Mouse (Mus musculus) stomach, postnatal 0 days (tissue): Measurements from ENCODE around the gene Slc35f5. TPM values are rescaled to one million over a fixed set of nuclear protein-coding genes. Genes with fewer than 3 reads are reported as not detected.

Experiments
- ATAC-seq: fragments of 200-750 bp; cut with Nextera tagmentation; 2 replicates; pipeline ENCODE4 v1.8.0; 2017; ENCODE audit not compliant: low FRiP score, low TSS enrichment
- DNase-seq: peaks from one replicate; pipeline ENCODE4 v3.0.0-alpha.2; 2016; ENCODE audit warnings: low spot score
- H3K27ac ChIP-seq: fragments of 300-500 bp; sonication (generic); replicated peaks from 2 replicates; pipeline ENCODE4 v1.5.1; 2014; ENCODE audit warnings: mild to moderate bottlenecking, control low read depth
- H3K27me3 ChIP-seq: fragments of 300-500 bp; sonication (generic); 2 replicates; pipeline ENCODE4 v1.6.1; 2014; ENCODE audit warnings: low read length; ENCODE audit not compliant: control insufficient read depth, insufficient read depth
- H3K36me3 ChIP-seq: fragments of 300-500 bp; sonication (generic); 2 replicates; pipeline ENCODE4 v1.6.1; 2014; ENCODE audit warnings: low read length, mixed read lengths; ENCODE audit not compliant: control insufficient read depth, insufficient read depth
- H3K4me1 ChIP-seq: fragments of 300-500 bp; sonication (generic); replicated peaks from 2 replicates; pipeline ENCODE4 v1.6.1; 2014; ENCODE audit warnings: antibody characterized with exemption; ENCODE audit not compliant: control insufficient read depth, insufficient read depth
- H3K4me2 ChIP-seq: fragments of 300-500 bp; sonication (generic); replicated peaks from 2 replicates; pipeline ENCODE4 v1.6.1; 2014; ENCODE audit warnings: low read depth, mild to moderate bottlenecking, control low read depth, moderate library complexity
- H3K4me3 ChIP-seq: fragments of 300-500 bp; sonication (generic); 2 replicates; pipeline ENCODE4 v1.5.1; 2014; ENCODE audit warnings: low read depth, low read length, control low read depth
- H3K9ac ChIP-seq: fragments of 300-500 bp; sonication (generic); 2 replicates; pipeline ENCODE4 v1.6.1; 2014; ENCODE audit warnings: mild to moderate bottlenecking, low read length, control low read depth, mixed read lengths
- H3K9me3 ChIP-seq: fragments of 300-500 bp; sonication (generic); 2 replicates; pipeline ENCODE4 v1.6.1; 2016; ENCODE audit warnings: low read length; ENCODE audit not compliant: control insufficient read depth
- CTCF ChIP-seq: IDR thresholded peaks from 2 replicates; pipeline ENCODE4 v1.5.1; 2016; ENCODE audit warnings: antibody characterized with exemption, low read depth, mild to moderate bottlenecking, moderate library complexity
- EP300 ChIP-seq: optimal IDR thresholded peaks from 2 replicates; pipeline ENCODE3; 2016; ENCODE audit warnings: antibody characterized with exemption
- WGBS: fragments of 180-500 bp; shearing (Covaris S2); extraction: QIAGEN DNeasy Blood & Tissue Kit; methylation state at CpG from one replicate; pipeline ENCODE4 v1.1.7; 2014; 5-methylcytosine and 5-hydroxymethylcytosine counted together
- polyA plus RNA-seq: library from polyadenylated mRNA; unstranded; fragments of >200 nt; fragmentation: Nextera tagmentation; extraction: Ambion mirVana; gene quantifications from 2 replicates; pipeline ENCODE4 v1.2.1, GENCODE M21; 2015

Slc35f5 gene
- polyA plus RNA-seq, 1 experiment from 2014 or later, result 66.4 TPM

GRCm38 (mm10) chr1:125561206-125561605 is 811 bp downstream of the Slc35f5 start:
- peak overlapping the region; percentile 98 for H3K27ac ChIP-seq
- WGBS, result under 1% methylated on average over 29 of the region's 29 CpGs
- H3K9ac ChIP-seq, result peak overlapping the region; percentile 100
- ATAC-seq (peak; percentile 16), DNase-seq (no peak)
- H3K27me3 ChIP-seq, result no peaks in the 10 kb centered on the region
- H3K4me1 ChIP-seq, result no peaks in the 10 kb centered on the region
- no peaks in the 10 kb centered on the region for H3K9me3 ChIP-seq
- no peak for TF ChIP-seq EP300
- no peak for TF ChIP-seq CTCF
- peak overlapping the region; percentile 64 for H3K4me2 ChIP-seq
- H3K4me3 ChIP-seq, result peak overlapping the region; percentile 72
- H3K36me3 ChIP-seq, result no peaks in the 10 kb centered on the region

- Histone ChIP-seq H3K27me3 (no peaks in the 10 kb centered on the region), H3K36me3 (no peaks in the 10 kb centered on the region), H3K4me2 (peak overlapping the region; percentile 64), H3K9ac (peak overlapping the region; percentile 100), H3K9me3 (no peaks in the 10 kb centered on the region), H3K4me3 (peak overlapping the region; percentile 72), H3K27ac (peak overlapping the region; percentile 98), H3K4me1 (no peaks in the 10 kb centered on the region)
- ATAC-seq, result no peak
- TF ChIP-seq CTCF (no peak), EP300 (no peak)
- DNase-seq, result no peak
- 58% methylated on average over 4 of the region's 4 CpGs for WGBS
Measured at GRCm38 (mm10) chr1:125561841-125562240, 1.4 kb downstream of the Slc35f5 start.

- H3K36me3 ChIP-seq, result peaks cover 22% of the 10 kb centered on the region
- no peak for ATAC-seq
- WGBS, result 67% methylated on average over 4 of the region's 4 CpGs
Measured at GRCm38 (mm10) chr1:125568126-125568525, 7.7 kb downstream of the Slc35f5 start.

GRCm38 (mm10) chr1:125574219-125574618 is 13.8 kb downstream of the Slc35f5 start:
- Histone ChIP-seq H3K27ac (no peak overlapping the region), H3K4me2 (no peak overlapping the region), H3K4me3 (no peak overlapping the region), H3K4me1 (no peaks in the 10 kb centered on the region), H3K9me3 (no peaks in the 10 kb centered on the region), H3K36me3 (peaks cover 32% of the 10 kb centered on the region), H3K9ac (no peak overlapping the region), H3K27me3 (no peaks in the 10 kb centered on the region)
- WGBS, result 77% methylated on average over 2 of the region's 2 CpGs
- DNase-seq (peak; percentile 42), ATAC-seq (no peak)
- TF ChIP-seq CTCF, result peak; percentile 69
- TF ChIP-seq EP300, result no peak

More at GRCm38 (mm10) chr1:125568126-125568525, 7.7 kb downstream of the Slc35f5 start:
- Histone ChIP-seq H3K4me1 (no peaks in the 10 kb centered on the region), H3K27me3 (no peaks in the 10 kb centered on the region), H3K9me3 (no peaks in the 10 kb centered on the region), H3K4me2 (no peak overlapping the region), H3K4me3 (no peak overlapping the region), H3K27ac (no peak overlapping the region), H3K9ac (no peak overlapping the region)
- DNase-seq, result no peak
- TF ChIP-seq EP300, result no peak
- no peak for TF ChIP-seq CTCF

GRCm38 (mm10) chr1:125575458-125576114 is 15.2 kb downstream of the Slc35f5 start:
- H3K4me3 ChIP-seq, result no peak overlapping the region
- no peaks in the 10 kb centered on the region for H3K9me3 ChIP-seq
- H3K36me3 ChIP-seq, result peaks cover 25% of the 10 kb centered on the region
- DNase-seq (no peak), ATAC-seq (no peak)
- no peak overlapping the region for H3K4me2 ChIP-seq
- no peak for TF ChIP-seq CTCF
- no peaks in the 10 kb centered on the region for H3K4me1 ChIP-seq
- WGBS, result 83% methylated on average over 10 of the region's 10 CpGs
- H3K27me3 ChIP-seq, result no peaks in the 10 kb centered on the region
- no peak overlapping the region for H3K27ac ChIP-seq
- H3K9ac ChIP-seq, result no peak overlapping the region

GRCm38 (mm10) chr1:125576965-125577364 is 16.6 kb downstream of the Slc35f5 start:
- no peaks in the 10 kb centered on the region for H3K27me3 ChIP-seq
- no peaks in the 10 kb centered on the region for H3K9me3 ChIP-seq
- DNase-seq (no peak), ATAC-seq (no peak)
- peaks cover 30% of the 10 kb centered on the region for H3K36me3 ChIP-seq
- H3K4me1 ChIP-seq, result no peaks in the 10 kb centered on the region
- H3K4me3 ChIP-seq, result no peak overlapping the region
- H3K4me2 ChIP-seq, result no peak overlapping the region
- H3K9ac ChIP-seq, result no peak overlapping the region
- TF ChIP-seq EP300, result no peak
- TF ChIP-seq CTCF, result no peak
- H3K27ac ChIP-seq, result no peak overlapping the region
